Mouse (Mus musculus) testis, adult 2 months (tissue): Measurements from ENCODE around the gene Tlcd1.

ENCODE experiments used
- CTCF ChIP-seq: fragments of 200-500 bp; IDR thresholded peaks from 2 replicates; pipeline ENCODE4 v1.5.1; 2012; ENCODE audit warnings: low read depth, mild to moderate bottlenecking, inconsistent platforms, low read length, moderate library complexity; ENCODE audit not compliant: control insufficient read depth, insufficient read depth, insufficient replicate concordance
- POLR2A ChIP-seq: fragments of 200-500 bp; IDR thresholded peaks from 2 replicates; pipeline ENCODE4 v1.6.1; 2012; ENCODE audit warnings: low read depth, mild to moderate bottlenecking, inconsistent platforms, low read length, moderate library complexity; ENCODE audit not compliant: control insufficient read depth

GRCm38 (mm10) chr11:78190041-78190440 is 13.5 kb downstream of the Tlcd1 start:
- no peak for TF ChIP-seq POLR2A
- TF ChIP-seq CTCF, result no peak
